Mouse (Mus musculus): Measurements from ENCODE around the gene Tsc22d4.
"Not testable (repeated sequence)": the region's sequence is repeated elsewhere in the genome, so short reads cannot be mapped to it uniquely, and the experiment has no call there.

Gene Tsc22d4

GRCm38 (mm10) chr5:137741023-137741931 is 4.3 kb upstream of the Tsc22d4 start, which contains the start of gene Nyap1:
Nyap1 (minus strand) TSS chr5:137741607.
- DNase-seq (ENCODE audit: low read depth, low spot score): peak; percentile 87

- no peak for DNase-seq (ENCODE audit: low read depth, low spot score)
Measured at GRCm38 (mm10) chr5:137742048-137742447, 3.5 kb upstream of the Tsc22d4 start.

GRCm38 (mm10) chr5:137742836-137743235 is 2.7 kb upstream of the Tsc22d4 start:
- DNase-seq (ENCODE audit: low read depth, low spot score): no peak

DNA sequence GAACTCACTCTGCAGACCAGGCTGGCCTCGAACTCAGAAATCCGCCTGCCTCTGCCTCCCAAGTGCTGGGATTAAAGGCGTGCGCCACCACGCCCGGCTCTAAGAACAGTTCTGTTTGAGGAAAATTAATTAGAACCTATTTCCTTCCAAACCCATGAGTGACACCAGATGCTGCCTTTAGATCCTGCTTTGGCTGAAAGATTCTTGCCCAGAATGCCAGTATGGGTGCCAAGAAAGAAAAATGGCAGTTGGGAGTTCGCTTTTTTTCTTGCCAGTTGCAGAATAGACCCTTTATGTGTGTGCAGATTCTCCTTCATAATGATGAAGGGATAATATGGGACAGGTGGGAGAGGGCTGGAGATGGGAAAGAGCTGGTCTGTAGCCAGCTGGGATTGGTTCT is 1.3 kb upstream of the Tsc22d4 start:
- no peak for DNase-seq (ENCODE audit: low read depth, low spot score)

GRCm38 (mm10) chr5:137746282-137746850 is 836 bp downstream of the Tsc22d4 start:
- peak; percentile 70 for DNase-seq (ENCODE audit: low read depth, low spot score)

- no peak for DNase-seq (ENCODE audit: low read depth, low spot score)
Measured at GRCm38 (mm10) chr5:137746851-137747325, 1.4 kb downstream of the Tsc22d4 start.

DNA sequence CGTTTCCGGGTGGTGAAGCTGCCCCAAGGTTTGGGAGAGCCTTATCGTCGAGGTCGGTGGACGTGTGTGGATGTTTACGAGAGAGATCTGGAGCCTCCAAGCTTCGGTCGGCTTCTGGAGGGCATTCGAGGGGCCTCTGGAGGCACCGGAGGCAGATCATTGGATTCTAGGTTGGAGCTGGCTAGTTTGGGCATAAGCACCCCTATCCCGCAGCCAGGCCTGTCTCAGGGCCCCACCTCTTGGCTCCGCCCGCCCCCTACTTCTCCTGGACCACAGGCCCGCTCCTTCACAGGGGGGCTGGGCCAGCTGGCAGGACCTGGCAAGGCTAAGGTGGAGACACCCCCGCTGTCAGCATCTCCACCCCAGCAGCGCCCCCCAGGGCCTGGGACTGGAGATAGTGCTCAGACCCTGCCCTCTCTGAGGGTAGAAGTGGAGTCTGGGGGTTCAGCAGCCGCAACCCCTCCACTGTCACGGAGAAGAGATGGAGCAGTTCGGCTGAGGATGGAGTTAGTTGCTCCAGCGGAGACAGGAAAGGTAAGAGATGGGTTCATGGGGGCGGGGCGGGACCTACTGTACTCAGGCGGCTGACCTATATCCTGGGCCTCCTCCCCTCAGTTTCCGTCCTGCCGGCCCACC is 1.9 kb downstream of the Tsc22d4 start:
- peak; percentile 74 for DNase-seq (ENCODE audit: low read depth, low spot score)

DNA sequence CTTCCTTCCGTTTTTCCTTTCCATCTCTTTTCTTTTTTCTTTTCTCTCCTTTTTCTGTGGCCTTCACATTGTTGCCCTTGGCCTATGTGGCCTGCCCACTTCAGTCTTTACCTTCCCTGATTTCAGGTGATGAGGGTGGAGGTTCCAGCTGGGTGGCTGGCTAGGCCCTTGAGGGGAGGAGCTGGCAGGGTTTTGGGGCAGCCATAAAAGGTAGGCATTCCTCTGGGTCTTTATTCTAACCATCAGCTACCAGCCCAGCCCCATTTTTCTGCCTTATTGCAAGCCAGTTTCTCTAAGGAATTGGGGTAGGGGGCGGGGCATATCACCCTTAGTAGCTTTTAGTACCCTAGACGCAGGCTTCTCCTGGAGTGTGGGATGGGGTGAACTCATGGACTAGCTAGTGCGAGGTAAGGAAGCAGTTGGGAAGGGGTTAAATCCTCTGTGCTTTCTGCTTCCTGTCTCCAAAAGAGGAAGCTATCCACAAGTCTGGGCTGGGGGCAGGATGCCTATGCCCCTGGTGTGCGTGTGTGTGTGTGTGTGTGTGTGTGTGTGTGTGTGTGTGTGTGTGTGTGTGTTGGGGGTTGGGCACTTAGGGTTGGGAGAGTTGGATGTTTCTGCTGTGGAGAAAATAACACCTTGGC is 2.7 kb downstream of the Tsc22d4 start:
- DNase-seq (ENCODE audit: low read depth, low spot score): peak; percentile 52

- DNase-seq (ENCODE audit: low read depth, low spot score): peak; percentile 66
Measured at GRCm38 (mm10) chr5:137749196-137749836, 3.8 kb downstream of the Tsc22d4 start.

DNA sequence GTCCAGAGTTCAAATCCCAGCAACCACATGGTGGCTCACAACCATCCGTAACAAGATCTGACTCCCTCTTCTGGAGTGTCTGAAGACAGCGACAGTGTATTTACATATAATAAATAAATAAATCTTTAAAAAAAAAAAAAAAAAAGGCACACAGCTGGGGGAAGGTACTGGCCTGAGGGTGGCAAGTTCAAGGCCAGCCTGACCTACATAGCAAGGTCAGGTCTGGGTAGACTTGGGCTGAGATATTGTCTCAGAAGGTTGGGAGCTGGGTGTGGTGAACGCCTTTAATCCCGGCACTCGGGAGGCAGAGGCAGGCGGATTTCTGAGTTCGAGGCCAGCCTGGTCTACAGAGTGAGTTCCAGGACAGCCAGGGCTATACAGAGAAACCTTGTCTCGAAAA is 4.7 kb downstream of the Tsc22d4 start:
- not testable (repeated sequence) for DNase-seq (ENCODE audit: low read depth, low spot score)

DNA sequence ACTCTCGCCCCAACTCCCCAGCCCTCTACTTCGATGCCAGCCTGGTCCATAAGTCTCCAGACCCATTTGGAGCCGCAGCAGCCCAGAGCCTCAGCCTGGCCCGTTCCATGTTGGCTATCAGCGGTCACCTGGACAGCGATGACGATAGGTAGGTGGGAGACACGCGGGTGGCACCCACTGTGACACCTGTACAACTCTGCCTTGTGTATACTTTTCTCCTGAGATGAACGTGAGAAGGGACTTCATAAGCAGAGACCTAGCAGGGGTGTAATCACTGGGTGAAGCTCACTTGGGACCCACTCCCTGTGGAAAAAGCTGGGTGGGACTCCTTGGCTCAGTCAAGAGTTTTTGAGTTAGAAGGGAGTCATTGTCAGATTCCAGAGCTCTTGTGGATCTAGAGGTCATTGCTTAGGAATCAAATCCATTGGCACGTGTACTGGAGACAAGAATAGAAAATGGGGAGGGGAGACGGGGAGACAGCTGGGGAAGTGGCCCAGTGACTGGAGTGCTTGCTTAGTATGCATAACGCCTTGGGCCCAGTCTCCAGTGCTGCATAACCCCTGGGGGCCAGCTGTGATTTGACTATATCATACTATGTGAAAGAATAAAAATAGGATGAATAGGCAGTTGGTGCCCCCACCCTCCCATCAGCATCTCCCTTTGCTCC is 5.8 kb downstream of the Tsc22d4 start:
- no peak for DNase-seq (ENCODE audit: low read depth, low spot score)

DNA sequence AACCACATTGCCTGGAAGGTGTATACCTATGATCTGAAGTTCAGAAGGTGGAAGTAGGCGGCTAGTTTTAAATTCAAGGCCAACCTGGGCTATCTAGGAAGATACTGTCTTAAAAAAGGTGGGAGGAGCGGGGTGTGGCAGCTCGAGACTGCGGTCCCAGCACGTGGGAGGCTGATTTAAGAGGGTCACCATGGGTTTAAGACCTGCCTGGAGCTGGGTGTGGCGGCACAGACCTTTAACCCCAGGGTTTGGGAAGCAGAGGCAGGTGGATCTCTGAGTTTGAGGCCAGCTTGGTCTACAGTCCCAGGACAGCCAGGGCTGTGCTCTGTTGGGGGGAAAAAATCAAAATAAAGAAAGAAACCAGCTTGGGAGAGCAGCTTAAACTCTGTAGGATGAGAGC is 6.5 kb downstream of the Tsc22d4 start:
- DNase-seq (ENCODE audit: low read depth, low spot score): no peak

DNA sequence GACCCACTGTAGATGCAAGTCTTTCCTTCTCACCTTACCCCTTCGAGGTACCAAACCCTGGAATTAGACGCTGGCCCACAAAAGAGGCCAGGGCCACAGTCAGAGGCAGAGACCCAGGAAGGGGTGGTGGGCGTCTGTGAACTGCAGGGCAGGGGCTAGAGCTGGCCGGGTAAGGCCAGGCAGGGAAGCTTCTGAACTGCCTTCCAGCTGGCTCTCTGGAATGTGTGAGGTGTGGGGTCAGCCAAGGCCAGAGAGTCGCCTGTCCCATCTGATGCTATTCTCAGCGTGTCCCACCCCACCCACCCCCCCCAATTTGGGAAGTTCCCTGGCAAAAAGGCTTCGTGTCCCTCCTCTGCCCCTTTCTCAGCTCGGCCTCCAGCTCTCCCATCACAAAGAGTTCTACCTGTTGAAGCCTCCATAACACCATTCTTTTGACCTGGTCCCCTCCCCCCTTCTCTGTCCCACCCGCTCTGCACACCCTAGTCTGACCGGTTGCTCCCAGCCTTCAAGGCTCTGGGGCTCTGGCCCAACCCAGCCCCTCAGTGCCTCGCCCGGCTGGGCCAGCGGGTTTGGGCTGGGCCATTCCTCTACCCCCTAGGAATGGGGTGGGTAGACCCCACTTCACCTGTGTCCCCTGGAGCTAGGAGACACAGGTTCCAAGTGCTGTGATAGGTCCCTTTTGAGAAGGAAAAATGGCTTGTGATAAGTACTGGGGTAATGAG is 7.7 kb downstream of the Tsc22d4 start:
- DNase-seq (ENCODE audit: low read depth, low spot score): no peak

DNA sequence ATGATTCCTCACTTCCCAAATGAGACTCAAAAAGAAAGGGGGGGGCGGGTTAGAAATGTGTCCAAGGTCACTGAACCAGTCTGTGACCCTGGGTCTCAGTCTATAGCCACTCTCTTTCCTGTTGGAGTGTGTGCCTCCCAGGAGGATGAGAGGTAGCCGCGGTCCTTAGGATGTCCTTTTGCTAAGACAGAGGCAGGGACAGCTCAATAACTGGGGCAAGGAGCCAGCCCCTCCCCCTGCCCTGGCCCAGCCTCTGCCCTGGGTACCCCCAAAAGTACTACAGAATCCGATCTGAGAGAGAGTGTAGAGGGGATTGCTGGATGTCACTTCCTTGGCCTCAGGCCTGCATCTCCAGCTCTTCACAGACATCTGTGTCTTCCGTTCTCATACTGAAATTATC is 9.9 kb downstream of the Tsc22d4 start:
- no peak for DNase-seq (ENCODE audit: low read depth, low spot score)

GRCm38 (mm10) chr5:137756106-137756505 is 10.6 kb downstream of the Tsc22d4 start:
- no peak for DNase-seq (ENCODE audit: low read depth, low spot score)

DNA sequence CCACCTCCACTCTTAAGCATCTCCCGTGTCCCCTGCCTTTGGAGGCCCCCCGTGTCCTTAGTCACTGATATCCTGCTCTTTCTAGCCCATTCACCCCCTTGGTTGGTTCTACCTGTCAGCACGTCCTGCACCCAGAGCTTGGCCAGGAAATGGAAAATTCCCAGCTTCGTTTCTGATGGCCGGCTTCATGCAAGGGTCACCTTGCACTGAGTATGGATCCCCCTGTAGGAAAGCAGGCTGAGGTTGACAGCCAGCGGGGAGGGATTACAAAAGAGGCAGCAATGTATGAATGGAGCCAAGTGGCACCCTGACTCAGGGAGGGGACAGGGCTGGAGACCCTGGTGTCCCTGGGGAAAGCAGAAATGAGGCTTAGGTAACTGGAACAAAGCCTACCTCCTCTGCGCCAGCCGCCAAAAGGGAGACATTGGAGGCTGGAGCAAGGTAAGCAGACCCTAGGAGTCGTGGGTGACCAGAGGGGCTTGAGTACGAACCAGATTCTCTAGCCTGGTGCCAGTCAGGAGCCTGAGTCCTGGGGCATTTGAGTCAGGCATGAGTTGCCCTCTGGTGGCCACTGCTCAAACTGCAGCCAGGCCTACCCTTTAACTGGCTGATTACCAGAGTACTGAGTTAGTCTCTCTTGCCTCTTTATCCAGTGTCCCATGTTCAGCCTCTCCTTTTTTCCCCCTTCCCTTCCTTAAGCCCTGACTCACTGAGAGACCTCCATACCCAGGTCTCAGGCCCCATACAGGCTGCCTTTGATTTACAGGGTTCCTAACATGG is 11.5 kb downstream of the Tsc22d4 start:
- peak; percentile 83 for DNase-seq (ENCODE audit: low read depth, low spot score)

- DNase-seq (ENCODE audit: low read depth, low spot score): no peak
Measured at GRCm38 (mm10) chr5:137757887-137758286, 12.4 kb downstream of the Tsc22d4 start.

GRCm38 (mm10) chr5:137758921-137759534 is 13.5 kb downstream of the Tsc22d4 start:
- no peak for DNase-seq (ENCODE audit: low read depth, low spot score)

GRCm38 (mm10) chr5:137759971-137760412 is 14.5 kb downstream of the Tsc22d4 start:
- DNase-seq (ENCODE audit: low read depth, low spot score): peak; percentile 87

Measured in CD4-positive helper T cell, adult 2 months (primary cell).